Mouse (Mus musculus): ENCODE results near the gene Phactr1.

Phactr1 gene

GRCm38 (mm10) chr13:42987931-42988579 is 307.6 kb downstream of the Phactr1 start:
- DNase-seq: peak; percentile 63

GRCm38 (mm10) chr13:42989481-42989880 is 309.1 kb downstream of the Phactr1 start:
- no peak for DNase-seq

- DNase-seq: no peak
These were observed 309.6 kb downstream of the Phactr1 start for GRCm38 (mm10) chr13:42990051-42990450.

- no peak for DNase-seq
These were observed 310.2 kb downstream of the Phactr1 start for GRCm38 (mm10) chr13:42990493-42991111.

GRCm38 (mm10) chr13:42991164-42991563 is 310.7 kb downstream of the Phactr1 start:
- DNase-seq: no peak

- DNase-seq: peak; percentile 44
These were observed 311.9 kb downstream of the Phactr1 start for GRCm38 (mm10) chr13:42992306-42992705.

- no peak for DNase-seq
These were observed 313.9 kb downstream of the Phactr1 start for GRCm38 (mm10) chr13:42994276-42994675.

- no peak for DNase-seq
These were observed 315.8 kb downstream of the Phactr1 start for GRCm38 (mm10) chr13:42996188-42996587.

GRCm38 (mm10) chr13:42999287-42999686 is 318.9 kb downstream of the Phactr1 start:
- no peak for DNase-seq

GRCm38 (mm10) chr13:43005131-43005579 is 324.7 kb downstream of the Phactr1 start:
- no peak for DNase-seq

GRCm38 (mm10) chr13:43008466-43008865 is 328.0 kb downstream of the Phactr1 start:
- DNase-seq: no peak

- no peak for DNase-seq
These were observed 329.2 kb downstream of the Phactr1 start for GRCm38 (mm10) chr13:43009596-43009995.

GRCm38 (mm10) chr13:43011516-43011915 is 331.1 kb downstream of the Phactr1 start:
- peak; percentile 76 for DNase-seq

- no peak for DNase-seq
These were observed 333.6 kb downstream of the Phactr1 start for GRCm38 (mm10) chr13:43013984-43014383.

- DNase-seq: no peak
These were observed 335.3 kb downstream of the Phactr1 start for GRCm38 (mm10) chr13:43015768-43016167.

- no peak for DNase-seq
These were observed 338.4 kb downstream of the Phactr1 start for GRCm38 (mm10) chr13:43018863-43019262.

- no peak for DNase-seq
These were observed 340.6 kb downstream of the Phactr1 start for GRCm38 (mm10) chr13:43021031-43021430.

GRCm38 (mm10) chr13:43023005-43023404 is 342.6 kb downstream of the Phactr1 start:
- no peak for DNase-seq

- DNase-seq: no peak
These were observed 347.1 kb downstream of the Phactr1 start for GRCm38 (mm10) chr13:43027568-43027967.

- peak; percentile 23 for DNase-seq
These were observed 349.8 kb downstream of the Phactr1 start for GRCm38 (mm10) chr13:43030222-43030621.

- no peak for DNase-seq
These were observed 352.0 kb downstream of the Phactr1 start for GRCm38 (mm10) chr13:43032451-43032850.

GRCm38 (mm10) chr13:43036510-43036909 is 356.1 kb downstream of the Phactr1 start:
- no peak for DNase-seq

GRCm38 (mm10) chr13:43042766-43043165 is 362.3 kb downstream of the Phactr1 start:
- no peak for DNase-seq

GRCm38 (mm10) chr13:43048553-43048952 is 368.1 kb downstream of the Phactr1 start:
- DNase-seq: no peak

- no peak for DNase-seq
These were observed 372.8 kb downstream of the Phactr1 start for GRCm38 (mm10) chr13:43053201-43053600.
